Mouse (Mus musculus): ENCODE measurements around the gene Id4. TPM values are rescaled to one million over a fixed set of nuclear protein-coding genes. Genes with fewer than 3 reads are reported as not detected.

Gene Id4
- total RNA-seq, 1 experiment: 0.76 TPM

- no peak overlapping the region for H3K27ac ChIP-seq (ENCODE audit: insufficient read depth, low read depth, low read length, poor library complexity, severe bottlenecking)
- no peak for DNase-seq (ENCODE audit: low read depth, low spot score)
- no peaks in the 10 kb centered on the region for H3K9me3 ChIP-seq (ENCODE audit: control insufficient read depth, insufficient read depth, low read depth, low read length)
- peak overlapping the region; percentile 84 for H3K4me3 ChIP-seq (ENCODE audit: insufficient read depth in 1 of 2, low read depth in 1 of 2, low read length in 2 of 2, poor library complexity in 1 of 2, severe bottlenecking in 1 of 2)
- H3K4me1 ChIP-seq (ENCODE audit: control insufficient read depth in 2 of 2, insufficient read depth in 2 of 2, low read length in 2 of 2, poor library complexity in 1 of 2): peaks cover 1 to 3% of the 10 kb centered on the region in 2 experiments; a peak in 2 of 4 replicates
- H3K36me3 ChIP-seq (ENCODE audit: control insufficient read depth, insufficient read depth, low read length, poor library complexity, severe bottlenecking): no peaks in the 10 kb centered on the region
- TF ChIP-seq CHD2 (IDR thresholded peaks at IDR 0.05; ENCODE audit: low read depth, low read length): no peak
- no peak for TF ChIP-seq ZC3H11A (IDR thresholded peaks at IDR 0.05; ENCODE audit: borderline replicate concordance, low read depth, low read length)
- no peak for TF ChIP-seq ZNF384 (IDR thresholded peaks at IDR 0.05; ENCODE audit: low read depth, low read length)
- TF ChIP-seq HCFC1 (IDR thresholded peaks at IDR 0.05; ENCODE audit: borderline replicate concordance, insufficient read depth, low read length): no peak
- TF ChIP-seq MAFK (IDR thresholded peaks at IDR 0.05; ENCODE audit: insufficient read depth, low read depth, low read length): no peak
- in situ Hi-C loops (cut with MboI; ENCODE audit: low sequenced_read_pairs in 2 of 2, unreplicated experiment in 2 of 2): no loop called here
- peak overlapping the region; percentile 82 for H3K9ac ChIP-seq (ENCODE audit: insufficient read depth, low read depth, low read length, poor library complexity, severe bottlenecking)
Observed at GRCm38 (mm10) chr13:48262451-48262969, 1.5 kb downstream of the Id4 start.

DNA sequence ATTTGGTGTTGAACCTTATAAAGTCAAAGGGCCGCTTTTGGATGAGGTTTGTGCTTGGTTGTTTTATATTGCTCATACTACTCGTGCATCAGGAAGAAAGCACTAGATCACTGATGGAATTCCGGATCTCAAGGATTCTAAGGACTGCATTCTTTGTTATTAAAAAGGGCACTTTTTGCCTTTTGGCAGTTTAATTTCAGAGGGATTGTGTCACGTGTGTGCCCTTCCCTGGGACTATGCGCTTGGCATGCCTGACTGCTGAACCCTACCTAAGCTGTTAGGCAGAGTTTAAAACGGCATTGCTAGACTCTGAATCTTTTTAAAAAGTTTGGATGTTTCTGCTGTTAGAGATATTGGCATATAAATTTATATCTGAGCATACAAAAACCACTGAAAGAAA is 4.0 kb downstream of the Id4 start:
- DNase-seq (ENCODE audit: low read depth, low spot score): no peak
- H3K27ac ChIP-seq (ENCODE audit: insufficient read depth, low read depth, low read length, poor library complexity, severe bottlenecking): no peak overlapping the region
- H3K4me3 ChIP-seq (ENCODE audit: insufficient read depth in 1 of 2, low read depth in 1 of 2, low read length in 2 of 2, poor library complexity in 1 of 2, severe bottlenecking in 1 of 2): no peak overlapping the region
- peaks cover 1 to 3% of the 10 kb centered on the region in 2 experiments; a peak in 2 of 4 replicates for H3K4me1 ChIP-seq (ENCODE audit: control insufficient read depth in 2 of 2, insufficient read depth in 2 of 2, low read length in 2 of 2, poor library complexity in 1 of 2)
- H3K9me3 ChIP-seq (ENCODE audit: control insufficient read depth, insufficient read depth, low read depth, low read length): no peaks in the 10 kb centered on the region
- no peak overlapping the region for H3K9ac ChIP-seq (ENCODE audit: insufficient read depth, low read depth, low read length, poor library complexity, severe bottlenecking)
- no peaks in the 10 kb centered on the region for H3K36me3 ChIP-seq (ENCODE audit: control insufficient read depth, insufficient read depth, low read length, poor library complexity, severe bottlenecking)
- in situ Hi-C loops (cut with MboI; ENCODE audit: low sequenced_read_pairs in 2 of 2, unreplicated experiment in 2 of 2): no loop called here
- TF ChIP-seq HCFC1 (IDR thresholded peaks at IDR 0.05; ENCODE audit: borderline replicate concordance, insufficient read depth, low read length): no peak
- no peak for TF ChIP-seq ZNF384 (IDR thresholded peaks at IDR 0.05; ENCODE audit: low read depth, low read length)

DNA sequence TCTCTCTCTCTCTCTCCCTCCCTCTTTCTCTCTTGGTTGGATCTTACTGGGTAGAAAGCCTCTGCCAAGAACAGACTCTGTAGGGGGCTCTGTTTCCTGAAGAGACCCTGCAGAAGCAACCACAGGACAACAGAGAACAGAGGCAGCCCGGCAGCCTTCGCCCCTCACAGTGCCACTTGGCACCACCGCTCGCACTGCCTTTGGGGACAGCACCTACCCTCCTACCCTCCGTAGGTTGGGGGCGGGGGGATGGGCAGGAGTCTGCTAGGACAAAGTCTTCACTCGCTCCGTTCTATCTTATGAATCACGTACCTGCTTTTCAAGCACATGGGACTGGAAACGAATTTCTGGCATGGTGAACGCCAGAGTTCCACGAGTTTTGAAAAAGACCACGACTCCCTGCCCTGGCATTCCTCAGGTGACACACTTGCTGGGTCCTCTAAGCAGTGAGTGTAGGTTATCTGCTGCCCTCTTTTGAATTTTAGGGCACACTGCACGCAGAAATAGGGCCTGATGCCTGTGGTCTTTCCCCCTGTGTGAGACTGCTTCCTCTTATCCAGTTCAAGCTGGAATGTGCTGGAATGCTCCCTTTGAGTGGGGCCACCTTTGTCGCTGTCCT is 12.5 kb downstream of the Id4 start:
- H3K27ac ChIP-seq (ENCODE audit: insufficient read depth, low read depth, low read length, poor library complexity, severe bottlenecking): no peak overlapping the region
- no peak overlapping the region for H3K9ac ChIP-seq (ENCODE audit: insufficient read depth, low read depth, low read length, poor library complexity, severe bottlenecking)
- H3K4me1 ChIP-seq (ENCODE audit: control insufficient read depth in 2 of 2, insufficient read depth in 2 of 2, low read length in 2 of 2, poor library complexity in 1 of 2): no peaks in the 10 kb centered on the region
- no peaks in the 10 kb centered on the region for H3K9me3 ChIP-seq (ENCODE audit: control insufficient read depth, insufficient read depth, low read depth, low read length)
- H3K4me3 ChIP-seq (ENCODE audit: insufficient read depth in 1 of 2, low read depth in 1 of 2, low read length in 2 of 2, poor library complexity in 1 of 2, severe bottlenecking in 1 of 2): peak overlapping the region in 1 of 2 experiments; percentile 46; a peak in 3 of 4 replicates
- DNase-seq (ENCODE audit: low read depth, low spot score): peak; percentile 66
- in situ Hi-C loops (cut with MboI; ENCODE audit: low sequenced_read_pairs in 2 of 2, unreplicated experiment in 2 of 2): loop anchor here in 1 of 2 experiments (10.0 kb wide), 1 partner anchor 259 kb away; no protein-coding TSS in a partner anchor
- TF ChIP-seq ZC3H11A (IDR thresholded peaks at IDR 0.05; ENCODE audit: borderline replicate concordance, low read depth, low read length): peak; percentile 87; the same call in 1 of the 2 replicates
- no peak for TF ChIP-seq MAFK (IDR thresholded peaks at IDR 0.05; ENCODE audit: insufficient read depth, low read depth, low read length)
- TF ChIP-seq HCFC1 (IDR thresholded peaks at IDR 0.05; ENCODE audit: borderline replicate concordance, insufficient read depth, low read length): no peak
- H3K36me3 ChIP-seq (ENCODE audit: control insufficient read depth, insufficient read depth, low read length, poor library complexity, severe bottlenecking): no peaks in the 10 kb centered on the region

- Histone ChIP-seq H3K4me3 (ENCODE audit: insufficient read depth in 1 of 2, low read depth in 1 of 2, low read length in 2 of 2, poor library complexity in 1 of 2, severe bottlenecking in 1 of 2) (no peak overlapping the region), H3K36me3 (ENCODE audit: control insufficient read depth, insufficient read depth, low read length, poor library complexity, severe bottlenecking) (no peaks in the 10 kb centered on the region), H3K4me1 (ENCODE audit: control insufficient read depth in 2 of 2, insufficient read depth in 2 of 2, low read length in 2 of 2, poor library complexity in 1 of 2) (no peaks in the 10 kb centered on the region), H3K9me3 (ENCODE audit: control insufficient read depth, insufficient read depth, low read depth, low read length) (no peaks in the 10 kb centered on the region), H3K27ac (ENCODE audit: insufficient read depth, low read depth, low read length, poor library complexity, severe bottlenecking) (no peak overlapping the region), H3K9ac (ENCODE audit: insufficient read depth, low read depth, low read length, poor library complexity, severe bottlenecking) (no peak overlapping the region)
- no peak for DNase-seq (ENCODE audit: low read depth, low spot score)
- in situ Hi-C loops (cut with MboI; ENCODE audit: low sequenced_read_pairs in 2 of 2, unreplicated experiment in 2 of 2): loop anchor here in 1 of 2 experiments (10.0 kb wide), 1 partner anchor 259 kb away; no protein-coding TSS in a partner anchor
- TF ChIP-seq HCFC1 (IDR thresholded peaks at IDR 0.05; ENCODE audit: borderline replicate concordance, insufficient read depth, low read length) (no peak), CHD2 (IDR thresholded peaks at IDR 0.05; ENCODE audit: low read depth, low read length) (no peak), MAFK (IDR thresholded peaks at IDR 0.05; ENCODE audit: insufficient read depth, low read depth, low read length) (no peak), ZC3H11A (IDR thresholded peaks at IDR 0.05; ENCODE audit: borderline replicate concordance, low read depth, low read length) (no peak), ZNF384 (IDR thresholded peaks at IDR 0.05; ENCODE audit: low read depth, low read length) (no peak)
Observed at GRCm38 (mm10) chr13:48274107-48274506, 13.1 kb downstream of the Id4 start.

Measured in ES-E14 (cell line).